Mouse (Mus musculus): ENCODE measurements around the gene Itgb4.
A peak's percentile ranks its signal among the peaks of the same experiment; 100 is the strongest.
"Not testable (repeated sequence)": the region's sequence is repeated elsewhere in the genome, so short reads cannot be mapped to it uniquely, and the experiment has no call there.

The Itgb4 gene

DNA sequence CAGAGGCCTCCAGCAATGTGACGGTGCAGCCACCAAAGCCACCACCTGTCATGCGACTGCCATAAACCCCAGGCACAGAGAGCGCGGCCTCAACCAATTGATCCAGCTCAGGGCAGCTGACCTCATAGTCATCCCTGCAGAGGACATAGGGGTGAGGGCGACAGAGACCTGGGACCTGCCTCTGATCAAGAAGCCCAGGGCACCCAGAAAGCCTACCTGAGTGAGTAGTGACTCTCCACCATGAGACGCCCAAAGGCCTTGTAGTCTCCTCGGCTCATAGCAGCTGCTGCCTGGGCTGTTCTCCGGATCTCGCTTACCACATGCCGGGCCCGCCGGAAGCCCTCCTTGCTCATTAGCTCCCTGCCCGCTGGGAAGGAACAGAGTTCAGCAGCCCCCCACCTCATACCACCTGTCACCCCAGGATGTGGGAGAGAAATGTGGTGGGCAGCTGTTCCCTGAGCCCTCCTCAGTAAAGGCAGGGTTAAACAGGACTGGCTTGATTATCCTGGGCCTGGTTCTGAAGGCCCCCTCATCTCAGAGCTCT is 34.4 kb downstream of the Itgb4 start:
- DNase-seq (ENCODE audit: low spot score in 2 of 2): no peak

- no peak for DNase-seq (ENCODE audit: low spot score in 2 of 2)
These were observed 35.2 kb downstream of the Itgb4 start for GRCm38 (mm10) chr11:116009661-116010060.

GRCm38 (mm10) chr11:116010146-116010545 is 35.6 kb downstream of the Itgb4 start:
- no peak for DNase-seq (ENCODE audit: low spot score in 2 of 2)

DNA sequence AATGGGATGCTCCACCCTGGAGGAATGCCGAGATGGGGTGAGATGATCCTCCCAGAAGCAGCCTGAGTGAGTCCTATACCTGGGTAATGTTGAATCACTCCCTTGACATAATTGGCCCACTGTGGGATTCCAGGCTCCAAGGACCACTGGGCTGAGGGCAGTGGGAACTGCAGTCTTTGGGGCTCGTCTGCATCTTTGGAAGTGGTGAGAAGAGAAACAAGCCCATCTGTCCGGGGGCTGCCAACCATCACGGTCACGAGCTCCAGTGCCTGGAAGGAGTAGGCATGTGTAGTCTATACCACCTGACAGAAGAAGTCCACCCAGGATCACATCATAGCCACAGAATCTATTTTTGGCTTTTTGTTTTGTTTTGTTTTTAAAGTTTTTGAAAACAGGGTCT is 36.4 kb downstream of the Itgb4 start:
- no peak for DNase-seq (ENCODE audit: low spot score in 2 of 2)

- no peak for DNase-seq (ENCODE audit: low spot score in 2 of 2)
These were observed 37.2 kb downstream of the Itgb4 start for GRCm38 (mm10) chr11:116011529-116012261.

DNA sequence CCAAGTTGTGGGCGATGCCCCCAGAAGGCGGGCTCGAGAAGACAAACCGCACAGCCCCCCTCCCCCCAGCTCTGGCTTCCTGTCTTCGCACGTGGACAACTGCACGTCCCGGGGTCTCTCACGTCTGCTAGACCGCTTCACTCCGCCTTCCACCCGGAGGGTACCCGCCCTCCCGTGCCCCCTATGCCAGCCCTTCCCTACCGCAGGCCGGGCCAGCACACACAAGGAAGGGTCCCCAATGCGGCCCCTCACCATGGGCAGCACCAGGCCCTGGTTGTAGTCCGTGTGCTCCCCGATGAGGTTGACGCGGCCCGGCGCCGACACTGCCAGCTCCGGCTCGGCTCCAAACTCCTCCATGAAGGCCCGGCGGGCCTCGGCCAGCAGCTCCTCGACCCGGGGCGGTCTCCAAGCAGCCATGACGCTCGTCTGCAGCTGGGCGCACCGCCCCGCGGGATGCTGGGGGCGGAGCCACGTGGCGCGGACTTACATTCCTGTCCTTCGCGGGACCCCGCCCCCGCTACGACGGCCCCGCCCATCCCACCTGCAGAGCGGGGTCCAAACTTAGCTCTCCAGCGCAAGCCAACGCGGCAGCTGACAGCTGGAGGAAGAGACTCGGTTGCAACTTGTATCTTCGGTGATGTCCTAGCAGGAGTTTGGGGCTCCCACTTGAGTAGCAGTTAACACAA is 37.9 kb downstream of the Itgb4 start, which contains the start of gene Galk1:
Galk1 (minus strand) TSS at position 458 of the 686 bp plus-strand sequence.
- DNase-seq (ENCODE audit: low spot score in 2 of 2): peak; percentile 96 to 97

DNA sequence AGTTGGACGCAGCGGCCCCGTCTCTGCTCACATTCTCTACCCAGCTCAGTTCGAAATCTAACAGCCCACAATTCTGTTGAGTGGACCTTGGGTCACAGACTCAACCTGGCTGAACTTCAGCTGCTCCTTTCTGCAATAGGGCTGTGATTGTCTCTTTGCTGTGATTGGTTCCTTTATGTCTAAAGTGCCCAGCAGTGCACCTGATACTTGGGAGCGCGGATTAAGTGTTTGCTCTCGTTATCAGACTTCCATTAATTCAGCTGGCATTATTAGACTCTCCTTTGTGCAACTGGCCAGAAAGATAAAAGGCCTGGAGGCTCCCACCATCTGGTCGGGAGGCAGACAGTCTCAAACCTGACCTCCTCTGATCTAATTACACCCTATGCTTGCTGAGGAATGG is 40.3 kb downstream of the Itgb4 start:
- DNase-seq (ENCODE audit: low spot score in 2 of 2): no peak

GRCm38 (mm10) chr11:116018106-116018505 is 43.6 kb downstream of the Itgb4 start:
- peak in 1 of 2 experiments; percentile 42 for DNase-seq (ENCODE audit: low spot score in 2 of 2)

DNA sequence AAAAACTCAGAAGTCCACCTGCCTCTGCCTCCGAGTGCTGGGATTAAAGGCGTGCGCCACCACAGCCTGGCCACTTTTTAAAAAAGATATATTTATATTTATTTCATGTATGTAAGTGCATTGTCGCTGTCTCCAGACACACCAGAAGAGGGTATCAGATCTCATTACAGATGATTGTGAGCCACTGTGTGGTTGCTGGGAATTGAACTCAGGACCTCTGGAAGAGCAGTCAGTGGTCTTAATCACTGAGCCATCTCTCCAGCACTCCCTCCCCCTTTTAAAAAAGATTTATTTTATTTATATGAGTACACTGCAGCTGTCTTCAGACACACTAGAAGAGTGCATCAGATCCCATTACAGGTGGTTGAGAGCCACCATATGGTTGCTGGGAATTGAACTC is 44.4 kb downstream of the Itgb4 start:
- DNase-seq (ENCODE audit: low spot score in 2 of 2): not testable (repeated sequence)

DNA sequence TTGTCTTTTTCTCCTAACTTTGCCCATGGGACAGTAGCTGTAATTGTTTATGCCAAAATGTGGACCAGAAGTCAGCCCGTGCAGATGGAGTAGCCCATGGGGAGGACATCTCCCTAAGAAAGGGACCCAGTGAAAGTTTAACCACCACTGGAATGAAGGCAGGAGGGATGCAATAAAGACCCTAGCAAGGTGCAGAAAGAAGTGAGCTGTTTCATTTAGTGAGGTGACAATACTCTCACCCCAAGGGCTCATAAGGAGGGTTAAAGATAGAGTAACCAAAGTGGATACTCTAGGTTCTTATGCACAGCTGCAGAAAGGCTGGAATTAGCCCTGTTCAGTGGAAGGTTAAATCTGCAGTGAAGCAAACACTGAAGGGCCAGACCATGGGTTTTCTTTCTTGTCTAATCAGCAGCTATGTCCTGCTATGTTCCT is 44.9 kb downstream of the Itgb4 start:
- DNase-seq (ENCODE audit: low spot score in 2 of 2): no peak

DNA sequence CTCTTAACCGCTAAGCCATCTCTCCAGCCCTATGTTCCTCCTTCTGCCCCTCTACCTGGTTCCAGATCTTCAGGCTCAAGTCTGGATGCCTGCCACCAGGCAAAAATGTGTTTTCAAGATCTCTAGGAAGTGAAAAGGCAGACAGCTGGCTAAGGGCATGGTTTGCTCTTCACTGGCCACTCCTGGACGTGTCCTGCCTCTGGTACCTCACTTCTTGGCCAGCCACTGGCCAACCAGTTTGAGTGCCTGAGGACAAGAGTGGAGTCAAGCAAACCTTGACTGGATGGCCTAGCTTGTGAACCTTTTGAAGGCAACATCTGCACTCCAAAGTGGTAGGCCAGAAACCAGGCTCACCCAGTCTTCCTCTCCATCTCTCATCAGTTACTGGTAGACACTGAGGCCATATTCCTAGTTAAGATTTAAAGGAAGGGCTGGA is 45.5 kb downstream of the Itgb4 start:
- no peak for DNase-seq (ENCODE audit: low spot score in 2 of 2)

GRCm38 (mm10) chr11:116020519-116020922 is 46.0 kb downstream of the Itgb4 start:
- DNase-seq (ENCODE audit: low spot score in 2 of 2): no peak

DNA sequence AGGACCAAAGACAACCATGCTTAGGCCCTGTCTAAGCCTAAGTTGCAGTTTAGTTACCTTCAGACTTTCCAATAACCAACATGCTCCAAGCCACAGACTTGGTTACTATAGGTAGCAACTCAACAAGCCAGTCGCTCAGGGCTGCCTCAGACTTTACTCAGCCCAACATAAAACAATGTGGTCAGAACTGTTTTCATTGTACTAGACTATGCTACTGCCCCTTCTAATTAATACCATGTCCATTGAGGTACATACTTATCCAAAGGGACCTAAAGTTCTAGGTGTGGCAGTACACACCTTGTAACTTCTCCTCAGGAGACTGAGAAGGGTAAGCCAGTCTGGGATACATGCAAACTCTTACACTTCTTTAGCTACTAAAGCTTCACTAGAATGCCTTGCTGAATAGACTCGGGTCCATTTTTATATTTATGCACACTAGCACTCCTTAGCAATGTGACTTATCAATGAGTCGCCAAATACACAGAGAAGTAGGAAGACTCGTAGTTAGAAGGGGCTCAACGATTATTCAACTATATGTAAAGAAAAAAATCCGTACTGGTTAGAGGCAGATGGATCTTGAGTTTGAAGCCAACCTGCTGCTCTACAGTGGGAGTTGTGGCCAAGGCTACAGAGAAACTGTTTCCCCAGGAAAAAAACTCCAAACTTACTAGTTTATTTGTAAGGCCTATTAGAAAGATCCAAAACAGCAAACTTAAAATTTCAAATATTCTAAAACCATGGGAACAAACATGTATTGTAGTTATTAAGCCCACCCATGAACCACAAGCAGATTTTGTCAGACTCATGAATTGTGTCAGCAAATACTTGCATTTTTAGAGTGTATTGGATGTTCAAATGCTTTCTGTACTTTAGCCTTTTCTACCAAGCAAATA is 47.1 kb downstream of the Itgb4 start:
- no peak for DNase-seq (ENCODE audit: low spot score in 2 of 2)

- no peak for DNase-seq (ENCODE audit: low spot score in 2 of 2)
These were observed 47.8 kb downstream of the Itgb4 start for GRCm38 (mm10) chr11:116022256-116022780.

GRCm38 (mm10) chr11:116023074-116023770 is 48.7 kb downstream of the Itgb4 start:
- DNase-seq (ENCODE audit: low spot score in 2 of 2): peak in 1 of 2 experiments; percentile 40

GRCm38 (mm10) chr11:116023771-116024355 is 49.4 kb downstream of the Itgb4 start:
- peak; percentile 82 to 86 for DNase-seq (ENCODE audit: low spot score in 2 of 2)

GRCm38 (mm10) chr11:116024356-116024808 is 49.9 kb downstream of the Itgb4 start:
- DNase-seq (ENCODE audit: low spot score in 2 of 2): peak; percentile 97

GRCm38 (mm10) chr11:116025056-116025845 is 50.7 kb downstream of the Itgb4 start:
- no peak for DNase-seq (ENCODE audit: low spot score in 2 of 2)

DNA sequence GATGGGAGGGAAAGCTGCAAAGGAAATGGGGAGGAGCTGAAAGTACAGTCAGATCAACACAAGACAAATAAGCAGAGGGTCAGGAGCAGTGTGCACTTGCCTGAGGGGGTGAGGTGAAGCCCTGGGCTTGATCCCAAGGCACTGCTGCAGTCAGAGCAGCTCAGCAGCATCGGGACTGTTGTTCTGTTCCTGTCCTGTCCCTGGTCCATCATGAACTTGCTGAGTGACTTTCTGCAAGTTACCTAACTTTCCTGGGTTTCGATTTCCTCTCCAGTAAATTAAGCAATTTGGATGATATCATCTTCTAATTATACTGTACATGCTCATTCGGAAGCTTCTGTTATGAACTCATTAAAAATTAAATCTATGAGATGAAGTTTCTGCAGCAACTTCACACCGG is 53.2 kb downstream of the Itgb4 start, which contains the start of gene H3f3b:
H3f3b (minus strand) TSS at position 207 of the 400 bp plus-strand sequence.
- DNase-seq (ENCODE audit: low spot score in 2 of 2): no peak

All from thymus, postnatal 10 days (tissue).